Mouse (Mus musculus) limb, embryonic 14.5 days (tissue): ENCODE data around the gene Zfp575. TPM values are rescaled to one million over a fixed set of nuclear protein-coding genes. Genes with fewer than 3 reads are reported as not detected.

ENCODE experiments used
- ATAC-seq: fragments of 200-750 bp; cut with Nextera tagmentation; 2 replicates; pipeline ENCODE4 v1.8.0; 2017; ENCODE audit warnings: low read depth, moderate number of reproducible peaks, moderate TSS enrichment; ENCODE audit not compliant: low FRiP score
- DNase-seq: peaks from one replicate; pipeline ENCODE4 v3.0.0-alpha.2; 2015; ENCODE audit warnings: low spot score
- H3K27ac ChIP-seq: fragments of 300-500 bp; sonication (generic); replicated peaks from 2 replicates; pipeline ENCODE4 v1.5.1; 2014; ENCODE audit warnings: low read depth, mild to moderate bottlenecking, low read length, moderate library complexity, mixed read lengths
- H3K27me3 ChIP-seq: fragments of 300-500 bp; sonication (generic); 2 replicates; pipeline ENCODE4 v1.6.1; 2014; ENCODE audit warnings: low read length, mixed read lengths; ENCODE audit not compliant: control insufficient read depth, insufficient read depth
- H3K36me3 ChIP-seq: fragments of 300-500 bp; sonication (generic); 2 replicates; pipeline ENCODE4 v1.6.1; 2014; ENCODE audit warnings: mild to moderate bottlenecking, low read length, moderate library complexity, mixed read lengths; ENCODE audit not compliant: control insufficient read depth, insufficient read depth
- H3K4me1 ChIP-seq: fragments of 300-500 bp; sonication (generic); 2 replicates; pipeline ENCODE4 v1.6.1; 2014; ENCODE audit warnings: antibody characterized with exemption, low read length, mixed read lengths; ENCODE audit not compliant: control insufficient read depth, insufficient read depth
- H3K4me2 ChIP-seq: fragments of 300-500 bp; sonication (generic); replicated peaks from 2 replicates; pipeline ENCODE4 v1.6.1; 2014; ENCODE audit warnings: low read depth, mild to moderate bottlenecking, low read length, moderate library complexity; ENCODE audit not compliant: severe bottlenecking
- H3K4me3 ChIP-seq: fragments of 300-500 bp; sonication (generic); replicated peaks from 2 replicates; pipeline ENCODE4 v1.5.1; 2014; ENCODE audit warnings: low read length
- H3K9ac ChIP-seq: fragments of 300-500 bp; sonication (generic); 2 replicates; pipeline ENCODE4 v1.6.1; 2014; ENCODE audit warnings: mild to moderate bottlenecking, low read depth, low read length, moderate library complexity; ENCODE audit not compliant: severe bottlenecking
- H3K9me3 ChIP-seq: fragments of 300-500 bp; sonication (generic); 2 replicates; pipeline ENCODE4 v1.6.1; 2016; ENCODE audit warnings: low read length; ENCODE audit not compliant: control insufficient read depth
- POLR2A ChIP-seq: fragments of 200-500 bp; IDR thresholded peaks from 2 replicates; pipeline ENCODE4 v1.8.0; 2012; ENCODE audit warnings: inconsistent platforms, mild to moderate bottlenecking, moderate library complexity, borderline replicate concordance; ENCODE audit not compliant: insufficient read depth, insufficient read length; ENCODE audit errors: extremely low read depth
- WGBS: fragments of 180-500 bp; shearing (Covaris S2); extraction: QIAGEN DNeasy Blood & Tissue Kit; methylation state at CpG from one replicate; pipeline ENCODE4 v1.1.7; 2014; 5-methylcytosine and 5-hydroxymethylcytosine counted together
- polyA plus RNA-seq, 2 experiments: library from polyadenylated mRNA; depleted of rRNA in 1 of 2; stranded (reverse) in 1 of 2; unstranded in 1 of 2; fragments of >200 nt; fragmentation: Nextera tagmentation in 1 of 2; extraction: Ambion mirVana in 1 of 2; gene quantifications; 2 replicates each; pipeline versions ENCODE4 v1.2.1 to v1.2.3; 2012 to 2014

Gene Zfp575
- polyA plus RNA-seq, 2 experiments = 4.5 to 5.0 TPM

DNA sequence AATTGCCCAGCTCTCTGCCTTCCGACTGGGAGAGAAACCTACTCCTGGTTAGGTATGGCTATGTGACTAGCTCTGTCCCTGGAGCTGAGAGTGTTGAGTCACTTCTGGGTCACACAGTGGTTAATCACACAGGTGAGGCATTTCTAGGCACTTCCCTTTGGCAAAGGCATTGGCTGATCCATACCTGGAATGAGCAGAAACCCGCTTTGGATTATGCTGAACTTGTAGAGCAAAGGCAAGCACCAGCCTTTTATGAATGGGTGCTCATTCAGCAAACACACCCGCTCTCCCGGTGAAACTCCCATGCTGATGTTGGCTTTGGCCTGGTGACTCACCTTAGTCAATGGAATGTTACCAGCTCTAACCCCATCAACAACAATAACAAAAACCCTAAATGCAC is 47.8 kb downstream of the Zfp575 start:
- no peak for TF ChIP-seq POLR2A
- 93% methylated on average over 4 of the region's 4 CpGs for WGBS
- H3K4me3 ChIP-seq = no peak overlapping the region
- no peak overlapping the region for H3K9ac ChIP-seq
- DNase-seq (no peak), ATAC-seq (no peak)
- no peak overlapping the region for H3K4me2 ChIP-seq
- no peaks in the 10 kb centered on the region for H3K27me3 ChIP-seq
- H3K9me3 ChIP-seq = no peaks in the 10 kb centered on the region
- no peaks in the 10 kb centered on the region for H3K4me1 ChIP-seq
- peaks cover 17% of the 10 kb centered on the region for H3K36me3 ChIP-seq
- H3K27ac ChIP-seq = no peak overlapping the region

DNA sequence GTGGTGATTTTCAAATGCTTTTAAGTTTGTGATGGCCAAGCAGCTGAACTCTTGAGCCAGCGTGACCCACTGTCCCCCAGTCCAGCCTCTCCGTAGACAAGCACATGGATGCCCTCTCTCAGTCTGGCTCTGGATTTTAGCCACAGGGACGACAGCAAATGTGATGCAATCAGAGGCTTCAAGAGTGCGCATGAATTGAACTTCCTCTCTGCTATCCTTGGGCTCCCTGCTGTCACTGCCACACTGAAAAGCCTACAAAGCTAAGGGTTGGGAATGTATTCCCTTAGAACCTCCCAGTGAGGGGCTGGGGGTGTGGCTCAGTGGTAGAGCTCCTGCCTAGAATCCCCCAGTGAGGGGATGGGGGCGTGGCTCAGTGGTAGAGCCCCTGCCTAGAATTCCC is 48.7 kb downstream of the Zfp575 start:
- Histone ChIP-seq H3K36me3 (peaks cover 27% of the 10 kb centered on the region), H3K4me1 (peaks cover 5% of the 10 kb centered on the region), H3K27me3 (no peaks in the 10 kb centered on the region), H3K4me2 (no peak overlapping the region), H3K27ac (no peak overlapping the region), H3K9ac (no peak overlapping the region), H3K4me3 (no peak overlapping the region), H3K9me3 (no peaks in the 10 kb centered on the region)
- no peak for TF ChIP-seq POLR2A
- no peak for ATAC-seq
- no peak for DNase-seq
- 79% methylated on average over 5 of the region's 5 CpGs for WGBS

GRCm38 (mm10) chr7:24538154-24538553 is 49.3 kb downstream of the Zfp575 start:
- H3K36me3 ChIP-seq = peaks cover 32% of the 10 kb centered on the region
- H3K4me3 ChIP-seq = no peak overlapping the region
- DNase-seq (no peak), ATAC-seq (no peak)
- no peak for TF ChIP-seq POLR2A
- no peaks in the 10 kb centered on the region for H3K27me3 ChIP-seq
- H3K9ac ChIP-seq = no peak overlapping the region
- 51% methylated on average over 5 of the region's 5 CpGs for WGBS
- H3K4me2 ChIP-seq = no peak overlapping the region
- H3K9me3 ChIP-seq = no peaks in the 10 kb centered on the region
- H3K27ac ChIP-seq = no peak overlapping the region
- peaks cover 10% of the 10 kb centered on the region for H3K4me1 ChIP-seq

- ATAC-seq (no peak), DNase-seq (no peak)
- Histone ChIP-seq H3K9ac (no peak overlapping the region), H3K9me3 (no peaks in the 10 kb centered on the region), H3K27ac (no peak overlapping the region), H3K4me1 (peaks cover 11% of the 10 kb centered on the region), H3K36me3 (peaks cover 36% of the 10 kb centered on the region), H3K4me2 (no peak overlapping the region), H3K27me3 (no peaks in the 10 kb centered on the region), H3K4me3 (no peak overlapping the region)
- WGBS = 79% methylated on average over 5 of the region's 5 CpGs
- no peak for TF ChIP-seq POLR2A
These were observed 49.9 kb downstream of the Zfp575 start for GRCm38 (mm10) chr7:24537591-24537990.

- no peak for TF ChIP-seq POLR2A
- Histone ChIP-seq H3K27me3 (no peaks in the 10 kb centered on the region), H3K9ac (no peak overlapping the region), H3K4me2 (no peak overlapping the region), H3K4me3 (no peak overlapping the region), H3K4me1 (peaks cover 15% of the 10 kb centered on the region), H3K9me3 (no peaks in the 10 kb centered on the region), H3K36me3 (peaks cover 40% of the 10 kb centered on the region), H3K27ac (no peak overlapping the region)
- no peak for DNase-seq
- no peak for ATAC-seq
- 73% methylated on average over 4 of the region's 4 CpGs for WGBS
These were observed 50.4 kb downstream of the Zfp575 start for GRCm38 (mm10) chr7:24537081-24537480.

DNA sequence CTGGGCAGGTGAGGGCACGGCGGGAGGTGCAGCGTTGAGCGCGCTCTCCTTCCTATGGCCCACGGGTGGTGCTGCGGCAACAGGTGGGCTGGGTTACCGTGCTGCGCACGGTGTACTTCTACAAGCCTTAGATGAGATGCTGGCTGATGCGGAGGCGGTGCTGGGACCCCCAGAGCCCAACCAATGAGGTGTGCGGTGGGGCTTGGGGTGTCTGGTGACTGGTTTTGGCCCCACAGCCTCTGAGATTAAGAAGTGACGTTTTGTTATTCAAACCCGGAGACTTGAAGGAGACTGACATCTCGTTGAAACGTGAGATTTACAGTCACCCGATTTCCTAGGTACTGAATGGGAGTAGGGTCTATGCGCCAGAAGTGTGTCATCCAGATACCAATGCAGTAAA is 53.1 kb downstream of the Zfp575 start:
- H3K27ac ChIP-seq = no peak overlapping the region
- H3K27me3 ChIP-seq = no peaks in the 10 kb centered on the region
- H3K4me3 ChIP-seq = no peak overlapping the region
- peaks cover 25% of the 10 kb centered on the region for H3K4me1 ChIP-seq
- H3K36me3 ChIP-seq = peaks cover 40% of the 10 kb centered on the region
- no peaks in the 10 kb centered on the region for H3K9me3 ChIP-seq
- no peak for ATAC-seq
- 28% methylated on average over 16 of the region's 19 CpGs for WGBS
- TF ChIP-seq POLR2A = no peak
- 0 out of 2 replicates have a peak overlapping the region, but pooled peaks have one; percentile 3 for H3K4me2 ChIP-seq
- H3K9ac ChIP-seq = no peak overlapping the region
- DNase-seq = no peak

Other genes with a start within 250 kb of the Zfp575 start
- 0.09 and 0.50 TPM in 2 replicates for gene Lypd5, start 238.4 kb downstream of the Zfp575 start, polyA plus RNA-seq (2012; rRNA removed)
- gene Lypd5, start 238.4 kb downstream of the Zfp575 start, polyA plus RNA-seq (2014; fragmentation: Nextera tagmentation; extraction: Ambion mirVana) = 0.62 and 3.1 TPM in 2 replicates
- gene Kcnn4, start 217.4 kb downstream of the Zfp575 start, polyA plus RNA-seq (2012; rRNA removed) = 2.4 and 3.3 TPM in 2 replicates
- 1.8 and 2.4 TPM in 2 replicates for gene Kcnn4, start 217.4 kb downstream of the Zfp575 start, polyA plus RNA-seq (2014; fragmentation: Nextera tagmentation; extraction: Ambion mirVana)
- gene Smg9, start 188.0 kb downstream of the Zfp575 start, polyA plus RNA-seq (2012; rRNA removed) = 44.3 and 53.4 TPM in 2 replicates
- gene Smg9, start 188.0 kb downstream of the Zfp575 start, polyA plus RNA-seq (2014; fragmentation: Nextera tagmentation; extraction: Ambion mirVana) = 21.0 and 23.2 TPM in 2 replicates
- 0.06 TPM in 1 of 2 replicates, not detected in the other for gene Irgc1, start 135.3 kb downstream of the Zfp575 start, polyA plus RNA-seq (2012; rRNA removed)
- gene Irgc1, start 135.3 kb downstream of the Zfp575 start, polyA plus RNA-seq (2014; fragmentation: Nextera tagmentation; extraction: Ambion mirVana) = not detected in 2 replicates
- gene Plaur, start 125.2 kb downstream of the Zfp575 start, polyA plus RNA-seq (2012; rRNA removed) = 8.3 and 8.4 TPM in 2 replicates
- gene Plaur, start 125.2 kb downstream of the Zfp575 start, polyA plus RNA-seq (2014; fragmentation: Nextera tagmentation; extraction: Ambion mirVana) = 3.9 and 7.5 TPM in 2 replicates
- gene Cadm4, start 105.6 kb downstream of the Zfp575 start, polyA plus RNA-seq (2012; rRNA removed) = 19.5 and 21.1 TPM in 2 replicates
- gene Cadm4, start 105.6 kb downstream of the Zfp575 start, polyA plus RNA-seq (2014; fragmentation: Nextera tagmentation; extraction: Ambion mirVana) = 1.7 and 2.1 TPM in 2 replicates
- gene Zfp428, start 80.6 kb downstream of the Zfp575 start, polyA plus RNA-seq (2012; rRNA removed) = 67.8 and 77.5 TPM in 2 replicates
- gene Zfp428, start 80.6 kb downstream of the Zfp575 start, polyA plus RNA-seq (2014; fragmentation: Nextera tagmentation; extraction: Ambion mirVana) = 29.6 and 33.3 TPM in 2 replicates
- not detected in 2 replicates for gene AC161166.1, start 75.2 kb downstream of the Zfp575 start, polyA plus RNA-seq (2012; rRNA removed)
- gene AC161166.1, start 75.2 kb downstream of the Zfp575 start, polyA plus RNA-seq (2014; fragmentation: Nextera tagmentation; extraction: Ambion mirVana) = 0.19 TPM in 1 of 2 replicates, not detected in the other
- gene Irgq, start 57.0 kb downstream of the Zfp575 start, polyA plus RNA-seq (2012; rRNA removed) = 16.3 and 21.9 TPM in 2 replicates
- gene Irgq, start 57.0 kb downstream of the Zfp575 start, polyA plus RNA-seq (2014; fragmentation: Nextera tagmentation; extraction: Ambion mirVana) = 10.7 TPM in 2 replicates
- gene Pinlyp, start 41.5 kb downstream of the Zfp575 start, polyA plus RNA-seq (2012; rRNA removed) = 0.35 and 0.51 TPM in 2 replicates
- gene Pinlyp, start 41.5 kb downstream of the Zfp575 start, polyA plus RNA-seq (2014; fragmentation: Nextera tagmentation; extraction: Ambion mirVana) = 1.7 and 2.0 TPM in 2 replicates
- 133 and 155 TPM in 2 replicates for gene Xrcc1, start 41.4 kb downstream of the Zfp575 start, polyA plus RNA-seq (2012; rRNA removed)
- gene Xrcc1, start 41.4 kb downstream of the Zfp575 start, polyA plus RNA-seq (2014; fragmentation: Nextera tagmentation; extraction: Ambion mirVana) = 103 and 106 TPM in 2 replicates
- 19.9 and 21.9 TPM in 2 replicates for gene Ethe1, start 98 bp downstream of the Zfp575 start, polyA plus RNA-seq (2012; rRNA removed)
- 30.7 and 31.5 TPM in 2 replicates for gene Ethe1, start 98 bp downstream of the Zfp575 start, polyA plus RNA-seq (2014; fragmentation: Nextera tagmentation; extraction: Ambion mirVana)
- 4.1 and 5.5 TPM in 2 replicates for gene Phldb3, start 23.1 kb upstream of the Zfp575 start, polyA plus RNA-seq (2012; rRNA removed)
- gene Phldb3, start 23.1 kb upstream of the Zfp575 start, polyA plus RNA-seq (2014; fragmentation: Nextera tagmentation; extraction: Ambion mirVana) = 0.70 and 1.2 TPM in 2 replicates
- gene Lypd3, start 48.9 kb upstream of the Zfp575 start, polyA plus RNA-seq (2012; rRNA removed) = 24.8 and 30.4 TPM in 2 replicates
- gene Lypd3, start 48.9 kb upstream of the Zfp575 start, polyA plus RNA-seq (2014; fragmentation: Nextera tagmentation; extraction: Ambion mirVana) = 38.8 and 50.7 TPM in 2 replicates
- not detected in 2 replicates for gene Tex101, start 89.0 kb upstream of the Zfp575 start, polyA plus RNA-seq (2012; rRNA removed)
- not detected in 2 replicates for gene Tex101, start 89.0 kb upstream of the Zfp575 start, polyA plus RNA-seq (2014; fragmentation: Nextera tagmentation; extraction: Ambion mirVana)
- gene BC049730, start 121.6 kb upstream of the Zfp575 start, polyA plus RNA-seq (2012; rRNA removed) = not detected in 2 replicates
- gene BC049730, start 121.6 kb upstream of the Zfp575 start, polyA plus RNA-seq (2014; fragmentation: Nextera tagmentation; extraction: Ambion mirVana) = not detected in 2 replicates
- not detected in 2 replicates for gene Gm4763, start 139.3 kb upstream of the Zfp575 start, polyA plus RNA-seq (2012; rRNA removed)
- gene Gm4763, start 139.3 kb upstream of the Zfp575 start, polyA plus RNA-seq (2014; fragmentation: Nextera tagmentation; extraction: Ambion mirVana) = not detected in 2 replicates
- gene Cd177, start 172.7 kb upstream of the Zfp575 start, polyA plus RNA-seq (2012; rRNA removed) = 0.05 and 0.27 TPM in 2 replicates
- 0.22 and 0.30 TPM in 2 replicates for gene Cd177, start 172.7 kb upstream of the Zfp575 start, polyA plus RNA-seq (2014; fragmentation: Nextera tagmentation; extraction: Ambion mirVana)
- 0.22 TPM in 1 of 2 replicates, not detected in the other for gene Ceacam10, start 189.6 kb upstream of the Zfp575 start, polyA plus RNA-seq (2012; rRNA removed)
- gene Ceacam10, start 189.6 kb upstream of the Zfp575 start, polyA plus RNA-seq (2014; fragmentation: Nextera tagmentation; extraction: Ambion mirVana) = not detected in 2 replicates